Mouse (Mus musculus) embryonic facial prominence, embryonic 11.5 days (tissue): ENCODE data around the gene Syt6. TPM values are rescaled to one million over a fixed set of nuclear protein-coding genes. Genes with fewer than 3 reads are reported as not detected.

Experiments
- ATAC-seq: fragments of 200-750 bp; cut with Nextera tagmentation; replicated peaks from 2 replicates; pipeline ENCODE4 v1.8.0; 2017; ENCODE audit warnings: low read depth; ENCODE audit not compliant: insufficient number of reproducible peaks, low FRiP score, low TSS enrichment
- DNase-seq: peaks from one replicate; pipeline ENCODE4 v3.0.0-alpha.2; 2015; ENCODE audit warnings: low spot score
- H3K27ac ChIP-seq: fragments of 300-500 bp; sonication (generic); replicated peaks from 2 replicates; pipeline ENCODE4 v1.5.1; 2014; ENCODE audit warnings: mild to moderate bottlenecking, low read depth, low read length, control low read depth
- H3K27me3 ChIP-seq: fragments of 300-500 bp; sonication (generic); 2 replicates; pipeline ENCODE4 v1.6.1; 2014; ENCODE audit warnings: mild to moderate bottlenecking, low read length, moderate library complexity, mixed read lengths; ENCODE audit not compliant: control insufficient read depth, insufficient read depth
- H3K36me3 ChIP-seq: fragments of 300-500 bp; sonication (generic); replicated peaks from 2 replicates; pipeline ENCODE4 v1.6.1; 2014; ENCODE audit warnings: low read depth, mild to moderate bottlenecking, low read length, moderate library complexity, mixed read lengths; ENCODE audit not compliant: control insufficient read depth, insufficient read depth
- H3K4me1 ChIP-seq: fragments of 300-500 bp; sonication (generic); 2 replicates; pipeline ENCODE4 v1.6.1; 2014; ENCODE audit warnings: low read length, mixed read lengths; ENCODE audit not compliant: control insufficient read depth, insufficient read depth
- H3K4me2 ChIP-seq: fragments of 300-500 bp; sonication (generic); 2 replicates; pipeline ENCODE4 v1.6.1; 2014; ENCODE audit warnings: low read depth, mild to moderate bottlenecking, control low read depth, low read length, moderate library complexity
- H3K4me3 ChIP-seq: fragments of 300-500 bp; sonication (generic); 2 replicates; pipeline ENCODE4 v1.5.1; 2014; ENCODE audit warnings: low read depth, low read length, control low read depth
- H3K9ac ChIP-seq: fragments of 300-500 bp; sonication (generic); replicated peaks from 2 replicates; pipeline ENCODE4 v1.6.1; 2014; ENCODE audit warnings: mild to moderate bottlenecking, control low read depth, low read length
- H3K9me3 ChIP-seq: fragments of 300-500 bp; sonication (generic); replicated peaks from 2 replicates; pipeline ENCODE4 v1.6.1; 2016; ENCODE audit warnings: mild to moderate bottlenecking, low read length, inconsistent platforms, mixed read lengths; ENCODE audit not compliant: control insufficient read depth
- WGBS: fragments of 180-500 bp; shearing (Covaris S2); extraction: QIAGEN DNeasy Blood & Tissue Kit; methylation state at CpG from one replicate; pipeline ENCODE4 v1.1.7; 2014; 5-methylcytosine and 5-hydroxymethylcytosine counted together
- polyA plus RNA-seq: library from polyadenylated mRNA; unstranded; fragments of >200 nt; fragmentation: Nextera tagmentation; extraction: Ambion mirVana; gene quantifications from 2 replicates; pipeline ENCODE4 v1.2.1, GENCODE M21; 2014

The Syt6 gene
- polyA plus RNA-seq, 1 experiment from 2014 or later = 4.5 TPM

DNA sequence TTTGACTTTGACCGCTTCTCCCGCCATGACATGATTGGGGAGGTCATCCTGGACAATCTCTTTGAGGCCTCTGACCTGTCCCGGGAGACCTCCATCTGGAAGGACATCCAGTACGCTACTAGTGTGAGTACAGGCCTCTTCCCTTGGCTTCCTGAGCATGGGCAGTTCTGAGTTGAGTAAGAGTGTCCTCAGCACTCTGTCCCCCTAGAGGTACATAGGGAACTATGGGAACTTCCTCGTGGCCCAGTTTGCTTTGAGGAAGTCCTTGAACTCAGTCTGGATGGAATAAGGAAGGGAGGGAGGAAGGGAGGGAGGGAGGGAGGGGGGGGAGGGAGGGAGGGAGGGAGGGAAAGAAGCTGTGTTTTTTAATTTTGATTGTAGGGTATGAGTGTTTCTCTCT is 12.6 kb downstream of the Syt6 start:
- H3K27ac ChIP-seq = no peak overlapping the region
- no peak overlapping the region for H3K4me3 ChIP-seq
- no peak for ATAC-seq
- no peak overlapping the region for H3K4me2 ChIP-seq
- no peaks in the 10 kb centered on the region for H3K27me3 ChIP-seq
- no peaks in the 10 kb centered on the region for H3K36me3 ChIP-seq
- no peak for DNase-seq
- WGBS = 82% methylated on average over 5 of the region's 5 CpGs
- no peaks in the 10 kb centered on the region for H3K9me3 ChIP-seq
- H3K9ac ChIP-seq = no peak overlapping the region
- no peaks in the 10 kb centered on the region for H3K4me1 ChIP-seq

DNA sequence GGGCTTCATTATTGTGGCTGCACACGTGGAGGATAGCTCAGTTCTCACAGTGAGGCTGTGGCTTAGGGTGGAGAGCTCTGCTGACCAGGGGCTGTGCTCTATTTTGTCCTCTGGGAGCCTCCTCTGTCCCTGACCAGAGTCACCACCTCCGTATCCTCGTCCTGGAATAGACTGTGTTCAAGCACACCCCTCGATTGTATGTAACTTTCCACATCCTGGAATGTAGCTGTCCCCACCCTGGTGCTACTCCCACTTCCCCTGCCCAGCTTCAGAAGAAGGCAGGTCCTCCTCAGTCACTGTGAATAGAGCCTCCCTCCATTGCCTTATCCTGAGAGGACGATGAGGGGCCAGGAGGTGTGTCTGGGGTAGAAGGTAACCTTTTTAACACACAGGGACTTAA is 14.6 kb downstream of the Syt6 start:
- H3K27ac ChIP-seq = no peak overlapping the region
- ATAC-seq = no peak
- WGBS = 72% methylated on average over 5 of the region's 5 CpGs

DNA sequence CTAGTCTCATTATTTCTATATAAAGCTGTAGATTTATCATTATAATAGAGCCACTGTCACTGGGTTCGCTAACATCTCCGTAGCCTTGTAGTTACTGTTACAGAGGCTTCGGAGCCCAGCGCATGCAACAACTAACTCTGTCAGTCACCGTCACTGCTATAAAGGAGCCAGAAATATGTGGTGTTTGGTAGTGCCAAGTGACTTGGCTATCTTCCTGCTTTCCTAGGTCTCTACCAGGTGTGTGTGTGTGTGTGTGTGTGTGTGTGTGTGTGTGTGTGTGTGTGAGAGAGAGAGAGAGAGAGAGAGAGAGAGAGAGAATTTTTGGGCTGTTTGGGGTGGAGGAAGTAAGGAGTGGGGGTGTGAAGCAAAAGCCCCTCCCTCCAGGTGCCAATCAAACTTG is 17.6 kb downstream of the Syt6 start:
- H3K9ac ChIP-seq = no peak overlapping the region
- H3K27me3 ChIP-seq = no peaks in the 10 kb centered on the region
- no peaks in the 10 kb centered on the region for H3K9me3 ChIP-seq
- no peak for ATAC-seq
- H3K4me2 ChIP-seq = no peak overlapping the region
- no peak overlapping the region for H3K4me3 ChIP-seq
- WGBS = 92% methylated on average over 5 of the region's 5 CpGs
- H3K36me3 ChIP-seq = no peaks in the 10 kb centered on the region
- DNase-seq = no peak
- no peak overlapping the region for H3K27ac ChIP-seq
- H3K4me1 ChIP-seq = no peaks in the 10 kb centered on the region

More for the DNA sequence above, 14.6 kb downstream of the Syt6 start:
- Histone ChIP-seq H3K9me3 (no peaks in the 10 kb centered on the region), H3K4me1 (no peaks in the 10 kb centered on the region), H3K9ac (no peak overlapping the region), H3K4me3 (no peak overlapping the region), H3K4me2 (no peak overlapping the region), H3K36me3 (no peaks in the 10 kb centered on the region), H3K27me3 (no peaks in the 10 kb centered on the region)
- no peak for DNase-seq

DNA sequence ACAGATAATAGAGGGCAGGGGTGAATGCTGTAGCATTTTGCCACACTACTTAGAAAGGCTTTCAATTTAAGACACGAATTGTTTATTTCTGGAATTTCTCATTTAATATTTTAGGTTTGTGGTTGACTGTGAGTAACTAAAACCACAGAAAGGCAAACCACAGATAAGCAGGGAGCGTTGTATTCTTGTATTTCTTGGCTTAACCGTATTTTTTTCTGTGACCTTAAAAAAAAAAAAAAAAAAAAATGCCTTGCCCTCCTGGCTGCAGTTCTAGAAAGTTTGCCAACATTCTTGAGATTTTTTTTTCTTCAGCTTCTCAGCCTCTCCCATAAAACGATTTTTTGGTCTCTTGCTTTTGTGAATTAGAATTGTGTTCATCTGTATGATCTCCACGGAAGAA is 18.6 kb downstream of the Syt6 start:
- Histone ChIP-seq H3K36me3 (no peaks in the 10 kb centered on the region), H3K4me2 (no peak overlapping the region), H3K27me3 (no peaks in the 10 kb centered on the region), H3K4me3 (no peak overlapping the region), H3K27ac (no peak overlapping the region), H3K9me3 (no peaks in the 10 kb centered on the region), H3K4me1 (no peaks in the 10 kb centered on the region), H3K9ac (no peak overlapping the region)
- no peak for DNase-seq
- no peak for ATAC-seq
- WGBS = 78% methylated on average over 5 of the region's 5 CpGs

DNA sequence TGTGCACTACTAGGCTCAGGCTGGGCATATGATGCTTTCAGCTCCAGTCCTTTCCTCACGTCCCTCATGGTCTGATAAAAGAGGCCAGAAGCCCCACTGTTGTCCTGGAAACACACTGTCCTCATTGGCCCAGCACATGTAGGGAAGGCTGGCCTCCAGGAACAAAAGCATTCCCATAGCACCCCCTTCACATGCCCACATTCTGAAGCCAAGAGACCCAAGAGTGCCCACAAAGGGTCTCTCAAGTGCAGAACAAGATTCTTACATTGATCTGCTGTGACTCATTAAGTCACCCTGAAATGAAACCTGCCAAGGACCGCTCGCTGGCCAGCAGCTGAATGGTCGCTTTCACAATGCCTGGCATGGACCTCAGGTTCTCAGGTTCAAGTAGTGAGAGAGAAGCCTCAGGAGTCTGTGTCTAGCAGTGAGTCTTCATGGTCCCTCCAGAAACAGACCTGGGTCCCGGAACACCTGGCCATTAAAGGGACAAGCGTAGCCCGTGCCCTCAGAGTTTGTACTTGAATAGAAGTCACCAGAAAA is 20.3 kb downstream of the Syt6 start:
- Histone ChIP-seq H3K4me1 (no peaks in the 10 kb centered on the region), H3K4me3 (no peak overlapping the region), H3K9ac (no peak overlapping the region), H3K4me2 (no peak overlapping the region), H3K9me3 (no peaks in the 10 kb centered on the region), H3K36me3 (no peaks in the 10 kb centered on the region), H3K27me3 (no peaks in the 10 kb centered on the region), H3K27ac (no peak overlapping the region)
- no peak for ATAC-seq
- 76% methylated on average over 7 of the region's 7 CpGs for WGBS
- no peak for DNase-seq

DNA sequence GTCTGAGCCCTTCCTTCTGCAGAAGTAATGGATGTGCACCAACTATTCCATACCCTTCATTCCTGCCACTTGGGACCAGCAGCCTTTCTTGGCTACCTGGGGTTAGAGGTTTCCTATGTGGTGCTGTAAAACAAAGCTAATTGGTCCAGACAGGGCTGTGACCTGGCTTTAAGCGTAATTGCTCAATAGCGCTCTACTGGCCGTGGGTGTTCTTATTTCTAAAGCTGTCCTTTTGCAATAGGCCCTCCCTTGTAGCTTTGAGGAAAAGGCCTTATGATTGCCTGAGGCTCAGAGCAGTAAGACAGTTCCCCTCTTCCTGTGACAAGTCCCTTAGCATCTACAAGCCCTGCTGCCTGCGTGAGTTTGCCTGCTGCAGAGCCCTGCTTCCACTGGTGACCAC is 22.6 kb downstream of the Syt6 start:
- Histone ChIP-seq H3K9ac (no peak overlapping the region), H3K9me3 (no peaks in the 10 kb centered on the region), H3K4me1 (no peaks in the 10 kb centered on the region; the same call in 1 of the 2 replicates), H3K4me3 (no peak overlapping the region), H3K27me3 (no peaks in the 10 kb centered on the region), H3K36me3 (no peaks in the 10 kb centered on the region), H3K27ac (no peak overlapping the region), H3K4me2 (no peak overlapping the region)
- 61% methylated on average over 4 of the region's 4 CpGs for WGBS
- ATAC-seq (no peak), DNase-seq (no peak)

DNA sequence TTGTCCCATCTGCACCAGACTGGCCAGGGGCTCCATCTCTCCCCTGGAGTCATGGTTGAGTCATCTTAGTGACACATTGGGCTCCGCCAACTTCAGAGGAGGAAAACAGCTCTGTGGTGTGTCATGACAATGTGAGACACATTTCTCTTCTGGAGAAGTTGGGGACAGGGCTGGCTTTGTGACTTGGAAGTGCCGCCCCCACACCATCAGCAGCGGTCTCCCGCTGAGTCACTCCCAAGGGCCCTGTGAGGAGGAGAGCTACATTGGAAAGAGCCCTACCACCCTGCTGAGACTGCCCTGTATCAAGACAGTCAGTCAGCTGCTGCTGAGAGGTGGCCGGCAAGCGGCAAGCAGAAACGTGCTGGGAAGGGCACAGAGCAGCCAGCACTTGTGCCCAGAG is 26.0 kb downstream of the Syt6 start:
- no peak overlapping the region for H3K27ac ChIP-seq
- 45% methylated on average over 7 of the region's 7 CpGs for WGBS
- H3K4me1 ChIP-seq = no peaks in the 10 kb centered on the region; the same call in 1 of the 2 replicates
- H3K36me3 ChIP-seq = no peaks in the 10 kb centered on the region
- H3K4me3 ChIP-seq = no peak overlapping the region
- no peak overlapping the region for H3K9ac ChIP-seq
- ATAC-seq (no peak), DNase-seq (no peak)
- no peaks in the 10 kb centered on the region for H3K27me3 ChIP-seq
- H3K4me2 ChIP-seq = no peak overlapping the region
- H3K9me3 ChIP-seq = no peaks in the 10 kb centered on the region

DNA sequence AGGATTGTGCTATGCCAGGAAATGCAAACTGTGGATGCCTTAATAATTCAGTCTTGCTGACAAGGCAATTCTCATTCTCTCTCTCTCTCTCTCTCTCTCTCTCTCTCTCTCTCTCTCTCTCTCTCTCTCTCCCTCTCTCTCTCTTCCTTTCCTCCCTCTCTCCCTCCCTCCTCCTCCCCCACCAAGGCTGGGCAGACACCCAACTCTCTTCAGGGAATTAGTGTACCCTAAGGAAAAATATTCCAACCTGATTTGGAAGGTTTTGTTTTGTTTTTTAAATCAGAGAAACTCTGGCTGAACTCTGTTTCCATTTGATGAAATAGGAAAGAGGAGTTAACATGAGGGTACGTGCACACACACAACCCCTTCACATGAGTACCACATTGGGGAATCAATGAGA is 26.5 kb downstream of the Syt6 start:
- 76% methylated on average over 1 of the region's 1 CpGs for WGBS
- no peak overlapping the region for H3K27ac ChIP-seq
- no peak overlapping the region for H3K9ac ChIP-seq
- no peaks in the 10 kb centered on the region; the same call in 1 of the 2 replicates for H3K4me1 ChIP-seq
- no peak for DNase-seq
- H3K4me2 ChIP-seq = no peak overlapping the region
- no peaks in the 10 kb centered on the region for H3K36me3 ChIP-seq
- H3K27me3 ChIP-seq = no peaks in the 10 kb centered on the region
- H3K4me3 ChIP-seq = no peak overlapping the region
- H3K9me3 ChIP-seq = no peaks in the 10 kb centered on the region
- no peak for ATAC-seq
